Mouse (Mus musculus): Measurements from ENCODE around the gene Acox2.

- TF ChIP-seq POLR2A (IDR thresholded peaks at IDR 0.05; ENCODE audit: control insufficient read depth, low read depth, low read length) (no peak), CTCF (IDR thresholded peaks at IDR 0.05; ENCODE audit: control insufficient read depth, insufficient read depth, insufficient replicate concordance, low read depth, low read length) (no peak)
Measured at GRCm38 (mm10) chr14:8191331-8191965, 67.7 kb downstream of the Acox2 start.

All from testis, adult 2 months (tissue).